Mouse (Mus musculus) gastrocnemius, adult 8-10 months (tissue): ENCODE measurements around the gene Gm21953. TPM values are rescaled to one million over a fixed set of nuclear protein-coding genes. Genes with fewer than 3 reads are reported as not detected.
"Not testable (repeated sequence)": the region's sequence is repeated elsewhere in the genome, so short reads cannot be mapped to it uniquely, and the experiment has no call there.

Experiments
- DNase-seq, 2 experiments: peaks; one replicate each; pipeline ENCODE4 v3.0.0; 2022; ENCODE audit warnings: low spot score in 2 of 2
- total RNA-seq, 4 experiments: library from RNA; stranded (reverse); gene quantifications; 2 replicates each; pipeline ENCODE4 v1.2.4; 2022

Gene Gm21953
- total RNA-seq = not detected

DNA sequence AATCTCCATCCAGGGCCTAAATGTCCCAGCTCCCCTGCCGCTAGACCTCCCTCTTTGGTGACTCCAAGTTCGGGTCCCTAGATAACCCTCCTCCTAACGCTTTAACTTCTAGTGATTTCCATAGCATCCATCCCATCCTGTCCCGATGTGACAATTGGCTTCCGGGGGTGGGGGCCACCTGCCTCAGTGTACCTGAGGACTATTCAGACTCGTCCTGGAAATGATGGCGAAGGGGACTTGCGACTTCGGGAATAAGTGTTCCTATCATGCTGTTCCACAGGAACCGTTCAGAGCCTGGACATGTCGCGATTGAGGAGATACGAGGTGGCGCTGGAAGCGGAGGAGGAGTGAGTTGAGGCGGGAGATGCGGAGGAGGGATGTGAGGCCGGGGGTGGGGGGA is at the start of gene Gm21953:
Gene Gm21953 (plus strand): TSS at position 301 of the 400 bp plus-strand sequence.
- DNase-seq = not testable (repeated sequence)

DNA sequence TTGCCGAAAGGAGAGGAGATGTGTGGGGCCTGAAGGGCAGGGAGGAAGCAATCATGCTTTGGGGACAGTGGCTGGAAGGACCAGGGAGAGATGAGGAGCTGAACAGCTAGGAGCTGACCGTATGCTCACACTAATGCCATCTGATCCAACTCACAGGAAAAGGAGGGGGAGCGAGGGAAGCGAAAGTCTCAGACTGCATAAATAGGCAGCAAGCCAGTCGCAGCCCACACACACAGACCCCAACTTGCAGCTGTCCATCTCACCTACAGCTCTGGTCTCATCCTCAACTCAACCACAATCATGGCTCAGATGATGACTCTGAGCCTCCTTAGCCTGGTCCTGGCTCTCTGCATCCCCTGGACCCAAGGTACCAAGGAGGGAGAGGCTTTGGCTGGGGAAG is 38.6 kb upstream of the Gm21953 start, which contains the start of gene Ccl21b:
Gene Ccl21b (plus strand): TSS at position 301 of the 400 bp plus-strand sequence.
- not testable (repeated sequence) for DNase-seq

DNA sequence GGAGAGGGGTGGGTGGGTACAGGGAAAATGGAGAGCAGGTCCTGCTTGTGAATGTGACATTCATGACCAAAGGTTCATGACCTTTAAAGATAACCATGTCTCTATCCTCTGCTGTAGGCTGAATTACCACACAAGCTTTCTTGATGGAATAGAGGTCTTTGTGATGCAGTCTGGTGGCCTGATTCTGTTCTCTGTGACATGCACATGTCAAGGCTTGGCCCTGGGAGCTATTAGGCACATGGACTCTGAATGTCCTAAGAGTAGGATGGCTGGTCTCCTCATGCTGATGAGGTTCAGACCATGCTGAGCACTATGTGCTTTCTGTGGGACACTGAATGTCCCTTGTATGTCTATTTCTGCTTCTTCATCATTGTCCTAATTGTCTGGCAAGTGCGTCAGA is 24.0 kb downstream of the Gm21953 start, which contains the start of gene Fam205a3:
Gene Fam205a3 (plus strand): TSS at position 301 of the 400 bp plus-strand sequence.
- DNase-seq = not testable (repeated sequence)

Other genes with a start within 250 kb of the Gm21953 start
- gene Gm3893, start 203.1 kb upstream of the Gm21953 start, total RNA-seq = not detected
- 10 to 100 TPM in 2 of 4 experiments, 1 to 10 TPM in 2; 6.3 to 13.8 (median 10.2) TPM for gene Gm13304, start 179.4 kb upstream of the Gm21953 start, total RNA-seq
- gene Gm13306, start 140.8 kb upstream of the Gm21953 start, total RNA-seq = not detected
- 1 to 10 TPM in 1 of 4 experiments, under 1 TPM in 1, not detected in 2; 0.75 to 1.8 TPM for gene Gm13305, start 125.7 kb upstream of the Gm21953 start, total RNA-seq
- gene Gm10600, start 53.6 kb upstream of the Gm21953 start, total RNA-seq = 1 to 10 TPM in 2 of 4 experiments, under 1 TPM in 2; 0.68 to 2.0 (median 1.3) TPM
- not detected for gene Ccl21b, start 38.5 kb upstream of the Gm21953 start, total RNA-seq
- gene Fam205a3, start 24.1 kb downstream of the Gm21953 start, total RNA-seq = not detected
- not detected for gene Gm21586, start 145.1 kb downstream of the Gm21953 start, total RNA-seq
- not detected for gene Gm2163, start 172.5 kb downstream of the Gm21953 start, total RNA-seq
- not detected for gene Fam205a2, start 233.9 kb downstream of the Gm21953 start, total RNA-seq